Mouse (Mus musculus): ENCODE results near the gene Abi1. TPM values are rescaled to one million over a fixed set of nuclear protein-coding genes. Genes with fewer than 3 reads are reported as not detected.

The Abi1 gene
- polyA plus RNA-seq, 1 experiment from 2014 or later = 42.3 TPM

Other genes with a start within 250 kb of the Abi1 start
- 17.8 and 19.9 TPM in 2 replicates for gene Pdss1, start 144.7 kb downstream of the Abi1 start, polyA plus RNA-seq (2016; fragmentation: Nextera tagmentation; extraction: Ambion mirVana)
- 39.3 and 41.9 TPM in 2 replicates for gene Acbd5, start 27.9 kb upstream of the Abi1 start, polyA plus RNA-seq (2016; fragmentation: Nextera tagmentation; extraction: Ambion mirVana)
- 9.9 and 10.2 TPM in 2 replicates for gene Mastl, start 115.8 kb upstream of the Abi1 start, polyA plus RNA-seq (2016; fragmentation: Nextera tagmentation; extraction: Ambion mirVana)
- gene Yme1l1, start 116.1 kb upstream of the Abi1 start, polyA plus RNA-seq (2016; fragmentation: Nextera tagmentation; extraction: Ambion mirVana) = 87.5 and 92.9 TPM in 2 replicates
- not detected in 2 replicates for gene 4931423N10Rik, start 167.2 kb upstream of the Abi1 start, polyA plus RNA-seq (2016; fragmentation: Nextera tagmentation; extraction: Ambion mirVana)

Data from embryonic facial prominence, embryonic 12.5 days (tissue).